Mouse (Mus musculus): ENCODE data around the gene Tmem184b.

- no peak for TF ChIP-seq CTCF (IDR thresholded peaks at IDR 0.05; ENCODE audit: control insufficient read depth, insufficient read depth, low read length)
- no peak for TF ChIP-seq POLR2A (IDR thresholded peaks at IDR 0.05; ENCODE audit: borderline replicate concordance, control insufficient read depth, low read depth, low read length)
Measured at GRCm38 (mm10) chr15:79399231-79400052, 3.9 kb downstream of the Tmem184b start.

All from bone marrow, adult 2 months (tissue).